In the genomic region with DNA sequence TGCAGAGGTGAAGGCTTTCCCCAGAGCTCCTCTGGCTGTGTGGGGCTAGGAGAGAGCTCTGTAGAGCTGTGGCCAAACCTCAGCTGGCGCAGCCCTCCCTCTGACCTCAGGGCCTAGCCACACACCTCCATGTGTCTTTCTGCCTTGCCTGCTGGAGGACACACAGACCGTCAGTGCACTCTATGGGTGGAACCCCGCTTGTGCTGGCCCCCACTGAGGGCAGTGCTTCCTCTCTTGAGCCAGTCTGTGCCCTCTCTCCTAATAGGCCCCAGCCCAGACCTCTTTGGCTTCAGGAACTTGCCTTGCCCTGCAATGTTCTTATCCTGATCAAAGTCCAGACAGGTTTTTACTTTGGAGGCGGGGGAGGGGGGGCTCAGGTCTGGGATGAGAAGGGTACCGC, we compare ENCODE assay signal across 18 mouse cellular contexts. TPM values are rescaled to one million over a fixed set of nuclear protein-coding genes. Genes with fewer than 3 reads are reported as not detected.
DNase-seq lines count a peak whose midpoint lies in the region; ATAC-seq and TF ChIP-seq lines count a peak whose summit lies in the region.
"Had no signal": no experiment of that assay in that cellular context is flagged by ENCODE, and none has a peak within 500 bp of the region (broad histone marks: within the 10 kb centered on the region; RNA-seq: fewer than 3 reads in every experiment).

No protein-coding gene starts in this region.

- no peak overlapping the region for H3K27ac ChIP-seq in lung, postnatal 0 days (ENCODE audit: low read length)
- H3K27ac ChIP-seq in intestine, postnatal 0 days (ENCODE audit: low read depth, low read length) = no peak overlapping the region
- no peak overlapping the region for H3K27ac ChIP-seq in forebrain, embryonic 11.5 days (ENCODE audit: low read depth, low read length)
- H3K27ac ChIP-seq: heart, embryonic 10.5 days; left cerebral cortex, adult 2 months; neural tube, embryonic 12.5 days had no signal

- no peak overlapping the region for H3K4me3 ChIP-seq in lung, postnatal 0 days (ENCODE audit: low read depth, low read length)
- H3K4me3 ChIP-seq in intestine, postnatal 0 days (ENCODE audit: low read depth, low read length) = no peak overlapping the region
- H3K4me3 ChIP-seq in forebrain, embryonic 11.5 days (ENCODE audit: low read depth, low read length) = no peak overlapping the region
- H3K4me3 ChIP-seq: heart, embryonic 10.5 days; left cerebral cortex, adult 2 months; neural tube, embryonic 12.5 days had no signal

- H3K9me3 ChIP-seq in lung, postnatal 0 days (ENCODE audit: low read length) = no peaks in the 10 kb centered on the region
- no peaks in the 10 kb centered on the region for H3K9me3 ChIP-seq in intestine, postnatal 0 days (ENCODE audit: control insufficient read depth)
- H3K9me3 ChIP-seq in forebrain, embryonic 11.5 days (ENCODE audit: control insufficient read depth, low read length) = no peaks in the 10 kb centered on the region
- H3K9me3 ChIP-seq: heart, embryonic 10.5 days; neural tube, embryonic 12.5 days had no signal

- no peak overlapping the region for H3K4me2 ChIP-seq in lung, postnatal 0 days (replicated peaks; ENCODE audit: low read depth, low read length)
- H3K4me2 ChIP-seq in intestine, postnatal 0 days (replicated peaks; ENCODE audit: low read depth) = no peak overlapping the region
- no peak overlapping the region for H3K4me2 ChIP-seq in forebrain, embryonic 11.5 days (ENCODE audit: low read depth, low read length, severe bottlenecking)
- H3K4me2 ChIP-seq: neural tube, embryonic 12.5 days had no signal

- no peak for TF ChIP-seq EP300 in lung, postnatal 0 days (IDR thresholded peaks at IDR 0.05)

- no peaks in the 10 kb centered on the region for H3K4me1 ChIP-seq in lung, postnatal 0 days (ENCODE audit: insufficient read depth, low read depth, low read length)
- no peaks in the 10 kb centered on the region for H3K4me1 ChIP-seq in intestine, postnatal 0 days (replicated peaks; ENCODE audit: control insufficient read depth, insufficient read depth, low read length)
- no peaks in the 10 kb centered on the region for H3K4me1 ChIP-seq in forebrain, embryonic 11.5 days (replicated peaks; ENCODE audit: control insufficient read depth, insufficient read depth, low read length)
- H3K4me1 ChIP-seq: heart, embryonic 10.5 days; neural tube, embryonic 12.5 days had no signal

- no peak for ATAC-seq in lung, postnatal 0 days
- ATAC-seq in intestine, postnatal 0 days = peak; percentile 29; the same call in 1 of the 2 replicates
- no peak for ATAC-seq in forebrain, embryonic 11.5 days (replicated peaks; ENCODE audit: low FRiP score)
- ATAC-seq: forebrain, postnatal 0 days; inflammation-experienced regulatory T-cells, adult 6 months had no signal

- H3K9ac ChIP-seq in lung, postnatal 0 days (replicated peaks; ENCODE audit: low read depth) = no peak overlapping the region
- no peak overlapping the region for H3K9ac ChIP-seq in intestine, postnatal 0 days (ENCODE audit: low read depth, low read length)
- H3K9ac ChIP-seq in forebrain, embryonic 11.5 days (ENCODE audit: low read length) = no peak overlapping the region
- H3K9ac ChIP-seq: forebrain, postnatal 0 days; neural tube, embryonic 12.5 days had no signal

- 70% methylated on average over 3 of the region's 5 CpGs for WGBS in lung, postnatal 0 days
- WGBS in intestine, postnatal 0 days = 58% methylated on average over 5 of the region's 5 CpGs
- 75% methylated on average over 5 of the region's 5 CpGs for WGBS in forebrain, embryonic 11.5 days

- no peak for TF ChIP-seq CTCF in lung, postnatal 0 days (IDR thresholded peaks at IDR 0.05)
- TF ChIP-seq CTCF in intestine, postnatal 0 days (IDR thresholded peaks at IDR 0.05; ENCODE audit: low read depth) = no peak

- H3K27me3 ChIP-seq in lung, postnatal 0 days (replicated peaks; ENCODE audit: insufficient read depth, low read length) = no peaks in the 10 kb centered on the region
- H3K27me3 ChIP-seq in intestine, postnatal 0 days (replicated peaks; ENCODE audit: control insufficient read depth, insufficient read depth, low read length) = no peaks in the 10 kb centered on the region
- peaks cover 52% of the 10 kb centered on the region for H3K27me3 ChIP-seq in forebrain, embryonic 11.5 days (ENCODE audit: control insufficient read depth, insufficient read depth, low read length)

- DNase-seq in kidney, adult 8-10 months = peak; percentile 9 to 19
- DNase-seq in kidney, adult 18-20 months = no peak
- DNase-seq in lung, postnatal 36 days = peak; percentile 26
- no peak for DNase-seq in lung, postnatal 0 days (ENCODE audit: low spot score)
- no peak for DNase-seq in c-Kit-positive CD71-positive TER-119-positive erythroid progenitor cells, embryonic 14.5 days (ENCODE audit: low spot score)
- DNase-seq in forebrain, embryonic 11.5 days (ENCODE audit: low spot score) = no peak
- DNase-seq: adrenal gland, adult 2 months; cerebellum, postnatal 10 days; forebrain, postnatal 0 days; gastrocnemius, postnatal 36 days; lung, postnatal 4 days; right cerebral cortex, postnatal 4 days; thymus, postnatal 25 days had no signal

- no peaks in the 10 kb centered on the region for H3K36me3 ChIP-seq in lung, postnatal 0 days (ENCODE audit: insufficient read depth, low read length)
- H3K36me3 ChIP-seq in intestine, postnatal 0 days (ENCODE audit: control insufficient read depth, insufficient read depth) = peaks cover 8% of the 10 kb centered on the region; the same call in 1 of the 2 replicates
- H3K36me3 ChIP-seq in forebrain, embryonic 11.5 days (ENCODE audit: control insufficient read depth, insufficient read depth, low read length) = no peaks in the 10 kb centered on the region
- H3K36me3 ChIP-seq: heart, embryonic 10.5 days; neural tube, embryonic 12.5 days had no signal

RNA-seq across cellular contexts. Expression of gene Kdm5c, which starts 8.5 kb away (rescaled TPM):
- polyA plus RNA-seq in lung, postnatal 0 days (2015; fragmentation: Nextera tagmentation; extraction: Ambion mirVana) = 17.0 and 17.8 TPM in 2 replicates
- 16.2 and 19.7 TPM in 2 replicates for polyA plus RNA-seq in intestine, postnatal 0 days (2015; fragmentation: Nextera tagmentation; extraction: Ambion mirVana)
- 46.3 and 46.6 TPM in 2 replicates for polyA plus RNA-seq in forebrain, embryonic 11.5 days (2014; fragmentation: Nextera tagmentation; extraction: Ambion mirVana)

Comparison
In these comparisons a context has a peak if more than half of its experiments do, and no peak if none do; other contexts are left out.
1. DNase-seq: peak in kidney, adult 8-10 months (2 of 2) and lung, postnatal 36 days (single experiment); none in kidney, adult 18-20 months (single experiment), lung, postnatal 0 days (single experiment), c-Kit-positive CD71-positive TER-119-positive erythroid progenitor cells, embryonic 14.5 days (single experiment) and forebrain, embryonic 11.5 days (single experiment).